Mouse (Mus musculus) stomach, embryonic 14.5 days (tissue): ENCODE results near the gene Dus2. TPM values are rescaled to one million over a fixed set of nuclear protein-coding genes. Genes with fewer than 3 reads are reported as not detected.

ENCODE experiments used
- ATAC-seq: fragments of 200-750 bp; cut with Nextera tagmentation; 2 replicates; pipeline ENCODE4 v1.8.0; 2017; ENCODE audit warnings: low read depth, moderate TSS enrichment; ENCODE audit not compliant: insufficient number of reproducible peaks, insufficient read depth, low FRiP score
- H3K27ac ChIP-seq: fragments of 300-500 bp; sonication (generic); 2 replicates; pipeline ENCODE4 v1.5.1; 2014; ENCODE audit warnings: mild to moderate bottlenecking, low read length, moderate library complexity, mixed read lengths
- H3K27me3 ChIP-seq: fragments of 300-500 bp; sonication (generic); 2 replicates; pipeline ENCODE4 v1.6.1; 2014; ENCODE audit warnings: low read length, control low read depth, mixed read lengths; ENCODE audit not compliant: control insufficient read depth, insufficient read depth
- H3K36me3 ChIP-seq: fragments of 300-500 bp; sonication (generic); 2 replicates; pipeline ENCODE4 v1.6.1; 2014; ENCODE audit warnings: mild to moderate bottlenecking, control low read depth, low read length, moderate library complexity, mixed read lengths; ENCODE audit not compliant: control insufficient read depth, insufficient read depth
- H3K4me1 ChIP-seq: fragments of 300-500 bp; sonication (generic); 2 replicates; pipeline ENCODE4 v1.6.1; 2014; ENCODE audit warnings: low read length, control low read depth, mixed read lengths; ENCODE audit not compliant: control insufficient read depth, insufficient read depth
- H3K4me2 ChIP-seq: fragments of 300-500 bp; sonication (generic); replicated peaks from 2 replicates; pipeline ENCODE4 v1.6.1; 2014; ENCODE audit warnings: low read depth, low read length, control low read depth
- H3K4me3 ChIP-seq: fragments of 300-500 bp; sonication (generic); 2 replicates; pipeline ENCODE4 v1.5.1; 2014; ENCODE audit warnings: low read depth, low read length, control low read depth
- H3K9ac ChIP-seq: fragments of 300-500 bp; sonication (generic); replicated peaks from 2 replicates; pipeline ENCODE4 v1.6.1; 2014; ENCODE audit warnings: low read depth, mild to moderate bottlenecking, control low read depth, low read length, moderate library complexity, mixed read lengths
- H3K9me3 ChIP-seq: fragments of 300-500 bp; sonication (generic); 2 replicates; pipeline ENCODE4 v1.6.1; 2016; ENCODE audit warnings: low read depth, low read length, control low read depth; ENCODE audit not compliant: control insufficient read depth
- WGBS: fragments of 180-500 bp; shearing (Covaris S2); extraction: QIAGEN DNeasy Blood & Tissue Kit; methylation state at CpG from one replicate; pipeline ENCODE4 v1.1.7; 2014; 5-methylcytosine and 5-hydroxymethylcytosine counted together
- polyA plus RNA-seq: library from polyadenylated mRNA; unstranded; fragments of >200 nt; fragmentation: Nextera tagmentation; extraction: Ambion mirVana; gene quantifications from 2 replicates; pipeline ENCODE4 v1.2.1, GENCODE M21; 2014

The Dus2 gene
- polyA plus RNA-seq, 1 experiment from 2014 or later = 22.8 TPM

DNA sequence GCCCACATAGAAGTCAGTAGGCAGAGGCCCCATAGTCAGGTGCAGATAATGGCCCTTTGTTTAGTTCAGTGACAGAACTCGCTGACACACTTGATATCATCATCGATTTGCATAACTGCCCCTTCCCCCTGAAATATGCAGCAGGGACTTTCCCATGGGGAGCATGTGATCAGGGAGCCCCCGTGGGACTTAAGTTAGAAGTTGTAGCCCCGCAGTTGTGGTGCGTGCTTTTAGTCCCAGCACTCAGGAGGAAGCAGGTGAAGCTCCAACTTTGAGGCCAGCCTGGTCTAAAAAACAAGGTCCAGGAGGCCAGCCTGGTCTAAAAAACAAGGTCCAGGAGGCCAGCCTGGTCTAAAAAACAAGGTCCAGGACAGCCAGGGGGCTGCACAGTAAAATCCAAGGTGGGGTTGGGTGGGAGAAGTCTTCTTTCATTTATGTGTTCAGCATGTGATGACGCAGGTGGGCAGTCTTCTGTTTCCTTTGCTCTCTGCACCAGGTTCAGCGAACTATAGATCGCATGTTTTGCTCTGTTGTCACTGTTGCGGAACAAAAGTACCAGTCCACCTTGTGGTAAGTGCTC, 61.5 kb downstream of the Dus2 start:
- H3K4me2 ChIP-seq = no peak overlapping the region
- 0 out of 2 replicates have a peak, but pooled peaks cover 4% of the 10 kb centered on the region for H3K4me1 ChIP-seq
- no peaks in the 10 kb centered on the region for H3K27me3 ChIP-seq
- peaks cover 8% of the 10 kb centered on the region for H3K36me3 ChIP-seq
- no peaks in the 10 kb centered on the region for H3K9me3 ChIP-seq
- ATAC-seq = no peak
- WGBS = 86% methylated on average over 9 of the region's 9 CpGs
- H3K27ac ChIP-seq = no peak overlapping the region
- H3K9ac ChIP-seq = no peak overlapping the region
- H3K4me3 ChIP-seq = no peak overlapping the region

DNA sequence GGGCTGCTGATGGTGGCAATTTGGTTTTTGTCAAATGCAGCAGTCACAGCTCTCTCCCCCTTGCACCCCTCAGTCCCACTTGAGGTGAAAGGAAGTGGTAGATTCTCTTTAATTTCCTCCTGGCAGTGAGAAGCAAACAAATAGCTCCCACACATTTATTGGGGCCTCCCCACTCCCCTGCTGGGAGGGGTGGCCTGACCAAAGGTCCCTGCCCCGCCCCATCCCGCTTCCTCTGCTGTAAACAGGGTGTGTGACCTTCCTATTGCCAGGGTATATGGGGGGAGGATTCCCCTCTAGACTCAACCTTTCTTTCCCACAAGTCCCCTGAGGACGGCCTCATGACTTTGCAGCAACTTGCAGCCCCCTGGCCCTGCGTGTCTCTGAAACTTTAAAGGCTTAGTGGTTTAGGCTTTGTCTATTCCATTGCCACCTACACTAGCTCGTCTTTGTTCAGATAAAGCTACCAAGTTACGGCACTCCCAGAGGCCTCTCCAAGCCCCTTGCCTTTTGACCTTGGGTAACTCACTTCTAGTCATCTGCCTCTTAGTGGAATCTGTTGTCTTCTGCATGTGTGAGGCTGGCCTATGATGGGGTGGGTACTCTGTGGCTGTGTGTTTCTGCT, 63.2 kb downstream of the Dus2 start:
- H3K36me3 ChIP-seq = peaks cover 8% of the 10 kb centered on the region
- WGBS = 48% methylated on average over 6 of the region's 6 CpGs
- H3K4me1 ChIP-seq = 0 out of 2 replicates have a peak, but pooled peaks cover 4% of the 10 kb centered on the region
- no peak overlapping the region for H3K9ac ChIP-seq
- H3K4me3 ChIP-seq = no peak overlapping the region
- no peaks in the 10 kb centered on the region for H3K27me3 ChIP-seq
- H3K9me3 ChIP-seq = no peaks in the 10 kb centered on the region
- no peak overlapping the region for H3K4me2 ChIP-seq
- no peak overlapping the region; the same call in 1 of the 2 replicates for H3K27ac ChIP-seq
- no peak for ATAC-seq

DNA sequence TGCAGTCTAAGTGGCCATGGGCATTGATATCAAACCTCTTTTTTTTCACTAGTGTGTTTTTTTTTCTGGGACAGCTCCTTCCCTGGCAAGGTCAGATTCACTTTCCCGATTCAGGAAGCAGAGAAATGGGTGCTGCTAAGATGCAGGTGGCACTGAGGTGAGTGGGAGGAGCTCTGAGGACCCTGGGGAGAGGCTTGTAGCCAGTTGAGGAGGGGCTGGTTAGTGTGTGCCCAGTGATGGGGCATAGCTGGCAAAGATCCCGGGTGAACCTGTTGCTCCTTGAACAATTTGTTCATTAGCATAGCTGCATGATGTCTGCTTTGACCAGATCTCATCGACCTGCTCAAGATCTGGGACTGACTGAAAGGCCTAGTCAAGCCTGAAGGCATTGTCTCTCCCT, 63.9 kb downstream of the Dus2 start:
- no peak overlapping the region for H3K4me2 ChIP-seq
- H3K27me3 ChIP-seq = no peaks in the 10 kb centered on the region
- H3K4me3 ChIP-seq = no peak overlapping the region
- H3K36me3 ChIP-seq = peaks cover 8% of the 10 kb centered on the region
- WGBS = 67% methylated on average over 3 of the region's 3 CpGs
- no peak for ATAC-seq
- H3K9me3 ChIP-seq = no peaks in the 10 kb centered on the region
- H3K4me1 ChIP-seq = 0 out of 2 replicates have a peak, but pooled peaks cover 4% of the 10 kb centered on the region
- H3K27ac ChIP-seq = no peak overlapping the region
- no peak overlapping the region for H3K9ac ChIP-seq

DNA sequence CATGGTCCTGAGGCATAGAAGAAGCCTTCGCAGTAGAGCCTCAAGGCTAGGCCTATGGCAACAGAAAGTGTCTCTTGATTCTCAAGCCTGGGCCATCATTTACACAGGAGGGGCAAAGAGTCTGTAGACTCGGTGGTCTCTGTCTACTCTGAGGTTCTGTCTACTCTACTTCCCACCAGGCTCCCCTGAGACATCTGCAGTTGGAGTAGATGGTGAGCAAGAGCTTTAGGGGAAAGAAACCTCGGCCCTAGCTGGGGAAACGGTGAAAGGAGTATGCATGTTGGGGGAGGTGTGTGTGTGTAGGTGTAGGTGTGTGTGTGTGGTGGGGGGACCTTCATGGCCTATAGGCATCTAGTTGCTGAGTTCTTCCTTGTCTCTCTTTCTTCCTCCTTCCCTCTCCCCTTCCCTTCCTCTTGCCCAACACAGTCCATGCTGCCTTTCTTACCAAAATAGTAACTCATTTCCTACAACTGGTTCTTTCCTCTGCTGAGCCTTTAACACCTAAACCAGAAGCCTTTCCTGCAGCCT, 65.4 kb downstream of the Dus2 start:
- no peaks in the 10 kb centered on the region for H3K9me3 ChIP-seq
- no peak for ATAC-seq
- H3K27ac ChIP-seq = no peak overlapping the region
- H3K4me2 ChIP-seq = no peak overlapping the region
- peaks cover 8% of the 10 kb centered on the region for H3K4me1 ChIP-seq
- H3K9ac ChIP-seq = no peak overlapping the region
- H3K36me3 ChIP-seq = peaks cover 8% of the 10 kb centered on the region
- H3K27me3 ChIP-seq = no peaks in the 10 kb centered on the region
- H3K4me3 ChIP-seq = no peak overlapping the region
- whole genome bisulfite sequencing = 90% methylated on average over 4 of the region's 4 CpGs

DNA sequence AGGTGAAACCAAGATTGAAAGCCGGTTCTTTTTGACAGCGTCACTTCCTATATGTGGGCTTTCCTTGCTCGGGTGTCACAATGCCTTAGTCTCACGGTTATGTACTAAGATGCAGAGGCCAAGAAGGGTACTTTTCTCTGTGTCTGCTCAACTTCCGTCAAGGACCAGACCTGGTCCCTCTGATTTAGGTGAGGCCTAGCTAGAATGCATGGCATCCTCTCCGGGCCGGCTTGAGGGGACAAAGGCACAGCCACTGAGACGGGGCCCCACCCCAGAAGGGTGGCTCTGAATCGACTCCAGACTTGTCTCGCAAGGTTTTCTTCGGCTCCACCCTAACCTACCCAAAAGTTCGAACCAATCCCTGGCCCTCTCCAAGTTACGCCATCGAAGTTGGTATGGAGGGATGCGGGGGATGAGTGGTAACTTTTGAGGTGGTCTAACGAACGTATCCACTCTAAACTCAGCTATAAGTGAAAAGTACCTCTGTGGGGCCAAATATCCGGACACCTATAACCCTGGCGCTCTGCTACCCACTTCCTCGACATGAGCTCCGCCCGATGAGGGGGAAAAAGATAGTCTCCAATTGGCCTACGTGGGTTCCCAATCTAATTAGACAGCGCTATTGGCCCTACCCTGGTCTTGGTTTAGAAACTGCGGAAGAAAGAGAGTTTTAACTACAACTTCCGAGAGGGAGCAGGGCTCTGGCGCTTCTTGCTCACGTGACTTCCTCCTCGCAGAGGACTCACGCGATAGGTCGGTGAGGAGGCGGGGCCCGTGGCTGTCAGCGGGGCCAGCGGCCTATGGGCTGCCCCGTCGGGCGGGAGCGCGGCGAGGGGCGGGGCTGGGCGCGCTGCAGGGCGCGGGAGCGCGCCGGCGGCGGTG, 67.8 kb downstream of the Dus2 start, which contains the start of gene Nfatc3:
Gene Nfatc3, plus strand, starts transcription at position 110 of the 882 bp plus-strand sequence.
- Histone ChIP-seq H3K27me3 (no peaks in the 10 kb centered on the region), H3K27ac (peak within 1 kb of the TSS; percentile 96), H3K4me3 (peak within 1 kb of the TSS; percentile 72), H3K9ac (peak within 1 kb of the TSS; percentile 89), H3K4me2 (peak within 1 kb of the TSS; percentile 82), H3K36me3 (peaks cover 2% of the 10 kb centered on the region; the same call in 1 of the 2 replicates), H3K9me3 (no peaks in the 10 kb centered on the region), H3K4me1 (peaks cover 16% of the 10 kb centered on the region)
- 1% methylated on average over 52 of the region's 52 CpGs for WGBS
- ATAC-seq = peak; percentile 98

DNA sequence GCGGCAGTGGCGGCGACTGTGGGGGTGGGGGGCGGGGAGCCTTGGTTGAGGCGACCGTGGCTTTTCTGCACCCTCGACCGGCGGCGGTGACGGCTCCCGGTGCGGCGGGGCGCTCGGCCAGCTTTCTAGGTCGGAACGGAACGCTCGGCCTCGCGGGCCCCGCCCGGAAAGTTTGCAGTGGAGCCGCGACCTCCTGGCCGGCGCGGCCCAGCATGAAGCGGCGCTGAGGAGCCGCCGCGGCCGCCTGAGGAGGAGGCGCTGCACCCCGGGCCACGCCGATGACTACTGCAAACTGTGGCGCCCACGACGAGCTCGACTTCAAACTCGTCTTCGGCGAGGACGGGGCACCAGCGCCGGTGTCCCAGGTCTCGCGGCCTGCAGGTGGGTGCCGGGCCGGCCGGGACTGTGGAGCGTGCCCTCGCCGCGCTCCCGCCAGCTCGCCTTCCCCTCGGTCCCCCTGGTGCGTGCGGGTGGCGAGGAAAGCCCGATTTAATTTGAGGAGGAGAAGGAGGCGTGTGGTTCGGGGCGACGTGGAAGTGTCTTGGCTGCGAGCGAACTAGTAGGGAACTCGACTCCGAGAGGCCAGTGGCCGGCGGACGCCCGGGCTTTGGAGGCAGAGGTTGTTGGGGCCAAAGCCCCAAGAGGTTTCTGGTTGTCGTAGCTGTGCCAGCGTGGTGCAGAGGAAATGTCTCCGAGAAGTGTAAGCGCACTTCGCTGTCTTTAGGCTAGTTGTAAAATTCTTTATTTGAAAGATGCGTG, 68.7 kb downstream of the Dus2 start:
- H3K27ac ChIP-seq = peak overlapping the region; percentile 96
- H3K4me2 ChIP-seq = peak overlapping the region; percentile 48
- peak overlapping the region; percentile 72 for H3K4me3 ChIP-seq
- no peaks in the 10 kb centered on the region for H3K27me3 ChIP-seq
- under 1% methylated on average over 75 of the region's 83 CpGs for WGBS
- ATAC-seq = peak; percentile 79
- peak overlapping the region; percentile 89 for H3K9ac ChIP-seq
- no peaks in the 10 kb centered on the region for H3K36me3 ChIP-seq
- no peaks in the 10 kb centered on the region for H3K9me3 ChIP-seq
- H3K4me1 ChIP-seq = peaks cover 13% of the 10 kb centered on the region

DNA sequence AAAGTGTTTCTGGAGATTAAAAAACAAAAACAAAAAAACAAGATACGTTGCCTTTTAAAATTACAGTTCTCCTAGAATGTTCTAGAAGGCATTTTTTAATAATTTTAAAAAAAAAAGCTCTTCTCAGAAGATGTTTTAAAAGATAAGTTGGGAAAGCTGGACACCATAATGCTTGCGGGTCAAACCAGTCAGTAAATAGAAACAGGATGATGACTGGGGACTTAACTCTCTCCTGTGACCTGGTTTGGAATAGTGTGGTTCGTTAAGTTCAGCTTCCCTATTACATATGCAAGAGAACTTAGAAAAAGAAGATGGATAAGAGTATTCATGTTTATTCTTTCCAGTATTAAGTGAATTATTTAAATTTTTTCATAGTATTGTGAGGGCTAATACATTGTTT, 69.4 kb downstream of the Dus2 start:
- no peaks in the 10 kb centered on the region for H3K27me3 ChIP-seq
- H3K27ac ChIP-seq = no peak overlapping the region
- peak overlapping the region; percentile 48 for H3K4me2 ChIP-seq
- peak overlapping the region; percentile 89 for H3K9ac ChIP-seq
- ATAC-seq = no peak
- H3K4me3 ChIP-seq = peak overlapping the region; percentile 72
- WGBS = 4% methylated on average over 3 of the region's 3 CpGs
- no peaks in the 10 kb centered on the region for H3K9me3 ChIP-seq
- no peaks in the 10 kb centered on the region for H3K36me3 ChIP-seq
- peaks cover 13% of the 10 kb centered on the region for H3K4me1 ChIP-seq

DNA sequence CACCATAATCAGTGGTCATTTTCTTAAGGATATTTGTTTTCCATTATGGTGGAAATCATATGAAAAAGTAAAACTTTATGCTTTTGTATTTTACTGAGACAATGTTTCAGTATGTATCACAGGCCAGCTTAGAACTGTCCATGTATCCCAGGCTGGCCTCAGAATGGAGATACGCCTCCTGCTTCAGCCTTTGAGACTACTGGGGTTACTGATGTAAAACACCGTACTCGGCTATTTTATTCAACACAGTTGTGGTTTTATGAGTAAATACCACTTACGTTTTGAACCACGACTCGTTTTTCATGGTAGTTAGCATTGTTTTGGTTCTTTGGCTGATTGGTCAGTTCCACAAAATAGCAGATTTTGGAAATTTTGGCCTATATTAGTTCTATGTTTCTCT, 70.5 kb downstream of the Dus2 start:
- WGBS = 85% methylated on average over 6 of the region's 6 CpGs
- Histone ChIP-seq H3K4me2 (peak overlapping the region; percentile 48), H3K9ac (no peak overlapping the region), H3K4me3 (no peak overlapping the region), H3K4me1 (peaks cover 13% of the 10 kb centered on the region), H3K36me3 (no peaks in the 10 kb centered on the region), H3K9me3 (no peaks in the 10 kb centered on the region), H3K27ac (no peak overlapping the region), H3K27me3 (no peaks in the 10 kb centered on the region)
- ATAC-seq = no peak
